Mouse (Mus musculus) 3T3-L1 (cell line): Measurements from ENCODE around the gene Kalrn.

Experiments used
- DNase-seq: peaks from one replicate; pipeline ENCODE4 v3.0.0-alpha.2; 2015; ENCODE audit warnings: low read depth, low spot score

The Kalrn gene

GRCm38 (mm10) chr16:34557891-34558290, 15.4 kb downstream of the Kalrn start:
- DNase-seq: no peak

- no peak for DNase-seq
Measured at GRCm38 (mm10) chr16:34552731-34553130, 20.6 kb downstream of the Kalrn start.

- DNase-seq: peak; percentile 79
Measured at GRCm38 (mm10) chr16:34549470-34549999, 23.8 kb downstream of the Kalrn start.

- DNase-seq: peak; percentile 29
Measured at GRCm38 (mm10) chr16:34546805-34547509, 26.4 kb downstream of the Kalrn start.

- DNase-seq: no peak
Measured at GRCm38 (mm10) chr16:34543754-34544153, 29.6 kb downstream of the Kalrn start.

- no peak for DNase-seq
Measured at GRCm38 (mm10) chr16:34542341-34542740, 31.0 kb downstream of the Kalrn start.

GRCm38 (mm10) chr16:34538679-34539185, 34.6 kb downstream of the Kalrn start:
- no peak for DNase-seq

- no peak for DNase-seq
Measured at GRCm38 (mm10) chr16:34536300-34536699, 37.0 kb downstream of the Kalrn start.

GRCm38 (mm10) chr16:34535135-34535534, 38.2 kb downstream of the Kalrn start:
- DNase-seq: no peak

GRCm38 (mm10) chr16:34531506-34531905, 41.8 kb downstream of the Kalrn start:
- peak; percentile 84 for DNase-seq

GRCm38 (mm10) chr16:34530029-34530428, 43.3 kb downstream of the Kalrn start:
- no peak for DNase-seq

GRCm38 (mm10) chr16:34528234-34528983, 44.9 kb downstream of the Kalrn start:
- DNase-seq: no peak

GRCm38 (mm10) chr16:34526378-34526777, 47.0 kb downstream of the Kalrn start:
- peak; percentile 54 for DNase-seq

GRCm38 (mm10) chr16:34525866-34526265, 47.5 kb downstream of the Kalrn start:
- no peak for DNase-seq

- peak; percentile 47 for DNase-seq
Measured at GRCm38 (mm10) chr16:34525205-34525604, 48.1 kb downstream of the Kalrn start.

- DNase-seq: no peak
Measured at GRCm38 (mm10) chr16:34521061-34521460, 52.3 kb downstream of the Kalrn start.

- DNase-seq: no peak
Measured at GRCm38 (mm10) chr16:34516891-34517398, 56.4 kb downstream of the Kalrn start.

- no peak for DNase-seq
Measured at GRCm38 (mm10) chr16:34515485-34515884, 57.8 kb downstream of the Kalrn start.

GRCm38 (mm10) chr16:34513956-34514593, 59.3 kb downstream of the Kalrn start:
- no peak for DNase-seq

- DNase-seq: no peak
Measured at GRCm38 (mm10) chr16:34512326-34512725, 61.0 kb downstream of the Kalrn start.

GRCm38 (mm10) chr16:34508125-34508524, 65.2 kb downstream of the Kalrn start:
- DNase-seq: no peak

GRCm38 (mm10) chr16:34506048-34506447, 67.3 kb downstream of the Kalrn start:
- DNase-seq: no peak
